Comparison of ENCODE assay signal across 8 mouse cellular contexts in the genomic region with DNA sequence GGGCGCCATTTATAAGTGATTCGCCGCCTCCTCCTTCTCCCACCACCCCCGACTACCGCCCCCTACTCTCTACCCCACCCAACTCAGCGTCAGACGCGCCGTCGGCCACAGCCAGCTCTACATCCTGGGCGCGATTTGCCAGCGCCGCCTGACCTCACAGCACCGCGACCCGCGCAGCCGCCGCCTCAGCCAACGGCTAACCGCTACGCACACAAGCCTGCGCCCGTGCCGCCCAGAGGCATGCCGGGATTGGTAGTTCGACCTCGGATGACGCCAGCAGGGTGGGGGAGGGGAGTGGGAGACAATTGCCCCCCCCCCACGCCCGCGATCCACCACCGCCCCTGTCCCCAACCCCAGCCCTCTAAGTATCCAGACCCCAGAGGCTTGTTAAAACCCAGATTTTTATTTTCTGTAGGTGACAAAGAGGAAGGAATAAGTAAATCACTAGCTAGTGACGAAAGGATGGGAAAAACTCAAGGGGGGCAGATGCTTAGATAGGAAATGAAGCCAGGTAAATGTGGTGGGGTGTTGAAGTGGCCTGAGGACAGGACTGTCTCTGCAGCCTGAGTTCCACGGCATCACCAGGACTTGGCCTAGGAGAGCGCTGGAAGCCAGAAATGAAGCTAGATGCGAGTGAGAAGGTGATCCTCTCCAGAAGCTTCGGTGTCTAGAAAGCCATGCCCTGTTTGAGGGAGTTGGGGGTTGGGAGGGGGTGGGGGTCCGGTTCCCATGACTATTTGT. TPM values are rescaled to one million over a fixed set of nuclear protein-coding genes. Genes with fewer than 3 reads are reported as not detected.
DNase-seq lines count a peak whose midpoint lies in the region; ATAC-seq and TF ChIP-seq lines count a peak whose summit lies in the region.

TSS of gene Morf4l1 (minus strand) at position 208 of the 741 bp plus-strand sequence.

- peak within 1 kb of the TSS; percentile 60 for H3K4me2 ChIP-seq in lung, postnatal 0 days (replicated peaks; ENCODE audit: low read depth, low read length)

- WGBS in lung, postnatal 0 days, result under 1% methylated on average over 39 of the region's 40 CpGs

- peak; percentile 86 for DNase-seq in MEL-GATA-1-ER (ENCODE audit: extremely low read depth, low read depth)
- peak; percentile 93 for DNase-seq in cerebellum, adult 8-10 months
- peak; percentile 95 for DNase-seq in forelimb bud, embryonic 11.5 days (ENCODE audit: low read depth, low spot score)
- DNase-seq in layer of hippocampus, adult 9-11 months, result peak; percentile 99
- DNase-seq in lung, postnatal 0 days (ENCODE audit: low spot score), result peak; percentile 98
- DNase-seq in ovary, postnatal 14 days (ENCODE audit: low spot score), result peak; percentile 95
- DNase-seq in thymus, postnatal 14 days, result peak; percentile 98

- peak within 1 kb of the TSS; percentile 96 for H3K9ac ChIP-seq in lung, postnatal 0 days (replicated peaks; ENCODE audit: low read depth)

- no peak for TF ChIP-seq EP300 in lung, postnatal 0 days (IDR thresholded peaks at IDR 0.05)

- ATAC-seq in hematopoietic stem cell, adult 5-6 weeks (replicated peaks in 1 of 2; ENCODE audit: insufficient read depth in 1 of 2, low FRiP score in 2 of 2, low TSS enrichment in 1 of 2, low read depth in 1 of 2, poor library complexity in 2 of 2, severe bottlenecking in 2 of 2), result peak; percentile 90 to 92
- peak; percentile 97 for ATAC-seq in lung, postnatal 0 days

- peak within 1 kb of the TSS; percentile 98 for H3K4me3 ChIP-seq in lung, postnatal 0 days (ENCODE audit: low read depth, low read length)

- no peak for TF ChIP-seq CTCF in lung, postnatal 0 days (IDR thresholded peaks at IDR 0.05)

- H3K27ac ChIP-seq in lung, postnatal 0 days (ENCODE audit: low read length), result peak within 1 kb of the TSS; percentile 100

- H3K4me1 ChIP-seq in lung, postnatal 0 days (ENCODE audit: insufficient read depth, low read depth, low read length), result no peaks in the 10 kb centered on the region

- H3K27me3 ChIP-seq in lung, postnatal 0 days (replicated peaks; ENCODE audit: insufficient read depth, low read length), result no peaks in the 10 kb centered on the region

- no peaks in the 10 kb centered on the region for H3K9me3 ChIP-seq in lung, postnatal 0 days (ENCODE audit: low read length)

- H3K36me3 ChIP-seq in lung, postnatal 0 days (ENCODE audit: insufficient read depth, low read length), result no peaks in the 10 kb centered on the region

RNA-seq across cellular contexts. Expression of gene Morf4l1, which starts in this region (rescaled TPM):
- total RNA-seq in hematopoietic stem cell, adult 5-6 weeks (2017), result 276 and 334 TPM in 2 replicates
- 283 and 290 TPM in 2 replicates for polyA plus RNA-seq in lung, postnatal 0 days (2015; fragmentation: Nextera tagmentation; extraction: Ambion mirVana)

Comparison
In these comparisons a context has a peak if more than half of its experiments do, and no peak if none do; other contexts are left out.
1. Peak in every context shown above with its lines: DNase-seq, ATAC-seq, H3K4me3 ChIP-seq and H3K27ac ChIP-seq.